Mouse (Mus musculus) activated CD4-positive, CD25-positive, alpha-beta regulatory T cell, adult 4 months (primary cell): ENCODE data around the gene Lypd3. TPM values are rescaled to one million over a fixed set of nuclear protein-coding genes. Genes with fewer than 3 reads are reported as not detected.
A peak's percentile ranks its signal among the peaks of the same experiment; 100 is the strongest.

Experiments
- ATAC-seq: one replicate; pipeline ENCODE4 v1.8.0; 2017
- polyA plus RNA-seq, 2 experiments: library from polyadenylated mRNA; unstranded; fragments of 100-300 nt; shearing (Covaris generic); gene quantifications; one replicate each; pipeline ENCODE4 v1.2.1; 2017

Lypd3 gene
- polyA plus RNA-seq = not detected

DNA sequence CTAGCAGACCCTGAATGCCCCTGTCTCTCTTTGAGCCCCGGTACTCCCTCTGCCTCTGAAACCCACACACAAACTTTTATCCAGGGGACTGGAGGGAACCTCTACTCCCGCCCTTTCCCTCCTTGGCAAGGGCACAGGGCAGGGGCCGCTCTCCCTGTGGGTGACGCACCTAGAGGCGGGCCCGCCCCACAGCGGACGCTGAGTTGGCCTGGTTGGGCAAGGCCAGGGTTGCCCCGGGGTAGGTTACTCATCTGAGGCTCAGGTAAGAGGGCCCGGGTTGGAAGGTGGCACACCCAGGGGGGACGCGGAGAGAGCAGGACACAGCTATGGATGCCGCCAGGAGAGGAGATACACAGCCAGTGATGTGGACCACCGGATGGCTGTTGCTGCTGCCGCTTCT is at the start of gene Lypd3:
Gene Lypd3, plus strand, starts transcription at position 287 of the 400 bp plus-strand sequence.
- ATAC-seq = no peak

GRCm38 (mm10) chr7:24586828-24587227 is 49.5 kb upstream of the Lypd3 start:
- ATAC-seq = no peak

DNA sequence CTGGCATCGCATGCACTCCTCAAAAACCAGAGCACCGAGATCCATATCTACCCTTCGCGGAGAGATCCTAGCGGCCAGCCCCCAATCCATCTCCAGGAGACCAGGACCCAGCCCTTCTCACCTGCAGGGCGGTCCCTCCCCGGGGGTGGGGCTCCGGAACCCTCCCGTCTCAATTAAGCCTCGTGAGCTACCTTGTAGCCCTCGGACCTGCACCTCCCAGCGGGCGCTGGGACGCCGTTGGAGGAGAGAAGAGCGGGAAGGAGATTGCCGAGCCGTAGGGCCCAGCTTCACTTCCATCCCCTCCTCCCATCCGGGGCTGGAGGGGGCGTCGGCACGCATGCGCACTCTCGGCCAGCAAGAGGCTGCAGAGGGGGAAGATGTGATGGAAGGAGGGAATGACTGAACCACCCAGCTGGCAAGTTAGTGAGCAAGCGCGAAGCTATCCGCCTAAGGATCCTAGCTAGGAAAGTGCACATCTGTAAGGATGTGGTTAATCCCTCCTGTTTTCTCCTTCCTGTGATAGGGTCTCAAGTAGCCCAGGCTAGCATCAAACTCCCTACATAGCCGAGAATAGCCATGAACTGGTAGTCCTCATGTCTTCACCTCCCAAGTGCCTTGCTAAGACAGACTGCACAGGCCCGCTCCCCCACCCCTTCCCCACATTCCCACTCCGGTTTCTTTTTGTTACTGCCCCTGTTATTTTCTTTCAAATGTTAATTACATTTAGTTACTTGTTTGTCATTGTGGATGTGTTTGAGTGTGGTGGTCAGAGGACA is 48.8 kb upstream of the Lypd3 start, which contains the start of the genes Ethe1 and Zfp575:
Gene Ethe1, plus strand, starts transcription at position 214 of the 776 bp plus-strand sequence.
Gene Zfp575, minus strand, starts transcription at position 312 of the 776 bp plus-strand sequence.
- ATAC-seq = no peak

DNA sequence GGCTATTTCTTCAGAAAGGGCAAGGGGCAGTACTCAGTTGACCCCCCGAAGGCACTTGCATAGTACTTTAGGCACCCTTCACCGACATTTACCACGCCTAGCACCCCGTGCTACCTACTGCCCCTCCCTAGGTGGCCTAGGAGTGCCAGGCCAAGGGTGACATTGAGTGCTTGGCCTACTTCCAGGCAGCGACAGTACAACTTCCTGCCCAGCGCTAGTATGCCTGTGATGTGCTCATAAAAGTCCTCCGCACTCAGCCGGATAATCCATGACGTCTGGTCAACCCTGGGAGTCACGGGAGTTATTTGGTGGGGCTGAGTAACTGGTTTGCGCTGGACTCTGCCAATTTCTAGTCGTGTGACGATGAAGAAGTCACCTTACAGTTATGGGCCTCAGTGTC is 48.0 kb upstream of the Lypd3 start:
- no peak for ATAC-seq

DNA sequence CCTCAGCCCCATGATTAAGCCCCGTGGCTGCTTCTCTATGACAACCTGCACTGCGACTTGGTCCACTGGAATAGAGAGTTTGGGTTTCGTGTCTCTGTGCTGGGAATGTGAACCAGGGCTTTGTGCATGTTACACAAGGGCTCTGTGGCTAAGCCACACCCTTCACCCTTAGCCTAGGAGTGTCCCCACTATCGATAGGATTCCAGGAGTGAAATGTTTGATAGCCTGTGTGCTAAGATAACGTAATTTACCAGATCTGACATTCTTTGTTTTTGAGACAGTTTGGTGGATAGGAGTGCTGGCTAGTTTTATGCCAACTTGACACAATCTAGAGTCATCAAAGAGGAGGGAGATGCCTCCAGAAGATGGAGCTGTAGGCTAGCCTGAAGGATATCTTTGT is 44.6 kb upstream of the Lypd3 start:
- no peak for ATAC-seq

DNA sequence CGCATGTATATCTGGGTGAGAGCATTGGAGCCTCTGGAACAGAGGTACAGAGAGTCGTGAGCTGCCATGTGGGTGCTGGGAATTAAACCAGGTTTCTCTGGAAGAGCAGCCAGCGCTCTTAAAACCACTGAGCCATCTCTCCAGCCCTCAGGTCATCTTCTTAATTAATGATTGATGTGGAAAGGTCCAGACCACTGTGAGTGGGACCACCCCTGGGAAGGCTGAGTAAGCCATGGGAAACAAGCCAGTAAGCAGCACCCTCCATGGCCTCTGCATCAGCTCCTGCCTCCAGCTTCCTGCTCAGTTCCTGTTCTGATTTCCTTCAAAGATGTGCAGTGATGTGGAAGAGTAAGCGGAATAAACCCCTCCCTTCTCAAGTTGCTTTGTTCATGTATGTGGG is 44.2 kb upstream of the Lypd3 start:
- no peak for ATAC-seq

DNA sequence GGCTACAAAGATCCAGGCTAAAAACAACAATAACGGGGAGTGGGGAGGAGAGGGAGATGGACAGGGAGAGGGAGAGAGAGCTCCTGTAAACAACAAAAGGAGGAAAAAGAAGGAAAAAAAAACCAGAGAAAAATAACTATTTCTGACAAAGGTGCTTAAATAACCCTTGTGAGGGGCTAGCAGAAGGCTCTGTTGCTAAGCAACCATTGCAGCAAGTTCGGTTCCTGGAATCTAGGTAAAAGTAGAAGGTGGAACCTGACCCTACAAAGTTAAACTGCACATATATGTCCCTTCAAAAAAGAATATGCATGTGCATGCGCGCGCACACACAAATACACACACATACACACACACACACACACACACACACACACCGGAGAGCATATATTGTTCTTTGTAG is 43.6 kb upstream of the Lypd3 start:
- no peak for ATAC-seq

GRCm38 (mm10) chr7:24593621-24594308 is 42.6 kb upstream of the Lypd3 start:
- ATAC-seq = peak; percentile 94

DNA sequence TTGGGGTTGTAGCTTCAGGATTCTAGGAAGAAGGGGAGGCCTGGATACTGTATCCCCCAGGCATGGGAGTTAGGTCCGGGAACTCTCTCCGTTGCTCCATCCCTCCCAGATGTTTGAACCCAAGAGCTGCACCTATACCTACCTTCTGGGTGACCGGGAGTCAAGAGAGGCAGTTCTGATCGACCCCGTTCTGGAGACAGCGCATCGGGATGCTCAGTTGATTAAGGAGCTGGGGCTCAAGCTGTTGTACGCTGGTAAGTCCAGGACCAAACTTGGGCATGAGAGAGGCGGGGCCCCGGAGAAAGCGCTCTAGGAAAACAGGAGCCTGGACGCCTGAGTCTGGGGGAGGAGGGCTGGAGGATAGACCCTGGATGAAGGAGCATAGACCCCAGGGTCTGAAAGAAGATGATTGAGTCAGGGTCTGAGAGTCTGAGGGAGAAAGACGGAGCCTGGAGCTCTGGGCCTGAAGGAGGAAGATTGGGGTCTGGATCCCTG is 42.0 kb upstream of the Lypd3 start:
- ATAC-seq = no peak

DNA sequence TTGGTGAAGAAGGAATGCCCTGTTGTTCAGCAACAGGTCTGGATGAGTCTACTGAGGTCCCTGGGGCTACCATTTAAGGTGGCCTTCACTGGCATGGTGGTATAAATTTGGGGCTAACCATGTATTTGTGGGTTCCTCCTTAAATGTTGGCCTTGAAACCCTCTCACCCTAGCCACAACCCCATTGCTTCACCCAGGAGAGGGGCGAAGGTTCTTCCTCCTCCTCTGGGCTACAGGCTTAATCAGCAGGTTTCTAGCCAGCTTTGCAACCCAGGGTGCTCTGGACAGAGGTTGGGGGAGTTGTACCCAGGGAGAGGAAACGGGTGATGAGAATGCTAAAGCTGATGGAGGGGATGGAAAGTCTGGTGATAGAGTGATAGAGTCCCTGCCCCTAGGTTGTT is 40.9 kb upstream of the Lypd3 start:
- ATAC-seq = no peak

- ATAC-seq = no peak
These were observed 38.2 kb upstream of the Lypd3 start for GRCm38 (mm10) chr7:24598121-24598520.

GRCm38 (mm10) chr7:24599211-24600067 is 36.9 kb upstream of the Lypd3 start:
- no peak for ATAC-seq

DNA sequence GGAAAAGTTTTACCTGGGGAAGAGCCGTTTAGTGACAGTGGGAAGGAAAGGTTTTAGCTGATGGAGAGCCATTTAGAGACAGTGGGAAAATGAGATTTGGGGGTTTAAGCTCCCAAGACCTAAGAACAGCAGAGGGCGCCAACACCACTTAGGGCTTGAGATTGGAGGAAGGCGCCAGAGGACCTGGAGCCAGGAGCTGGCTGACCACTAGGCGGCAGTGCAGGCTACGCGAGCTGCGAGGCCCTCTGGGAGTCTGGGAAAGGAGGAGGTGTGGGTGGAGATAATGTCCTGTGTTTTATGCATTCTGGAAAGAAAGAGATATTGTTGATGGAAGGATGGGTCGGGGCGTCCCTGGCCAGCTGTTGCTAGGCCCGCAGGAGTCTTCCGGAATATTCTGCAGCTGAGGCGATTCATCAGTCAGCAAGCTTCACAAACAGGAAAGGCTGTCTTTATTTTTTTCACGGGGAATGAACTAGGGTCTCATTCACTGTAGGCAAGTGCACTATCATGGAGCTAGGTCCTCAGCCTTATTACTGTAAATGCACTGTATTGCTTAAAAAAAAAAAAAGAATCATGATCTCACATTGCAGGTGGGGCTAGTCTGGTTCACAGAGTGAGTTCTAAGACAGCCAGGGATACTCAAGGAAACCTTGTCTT is 35.3 kb upstream of the Lypd3 start:
- ATAC-seq = peak; percentile 91

DNA sequence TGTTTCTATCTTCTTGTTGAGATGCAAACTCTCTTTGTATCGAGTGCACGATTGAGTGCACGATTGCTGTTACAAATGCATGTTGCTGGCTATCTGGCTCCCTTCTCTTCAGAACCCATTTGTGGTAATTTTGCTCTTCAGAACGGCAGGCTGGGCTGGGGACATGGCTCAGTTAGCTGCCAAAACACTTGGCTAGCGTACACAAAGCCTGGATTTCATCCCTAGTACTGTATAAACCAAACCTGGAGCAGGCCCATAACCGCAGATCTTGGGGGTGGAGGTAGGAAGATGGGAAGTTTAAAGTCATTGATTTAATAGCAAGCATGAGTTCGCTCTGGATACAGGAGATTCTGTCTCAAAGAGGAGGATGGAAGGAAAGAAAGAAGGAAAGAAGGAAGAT is 30.8 kb upstream of the Lypd3 start:
- no peak for ATAC-seq

DNA sequence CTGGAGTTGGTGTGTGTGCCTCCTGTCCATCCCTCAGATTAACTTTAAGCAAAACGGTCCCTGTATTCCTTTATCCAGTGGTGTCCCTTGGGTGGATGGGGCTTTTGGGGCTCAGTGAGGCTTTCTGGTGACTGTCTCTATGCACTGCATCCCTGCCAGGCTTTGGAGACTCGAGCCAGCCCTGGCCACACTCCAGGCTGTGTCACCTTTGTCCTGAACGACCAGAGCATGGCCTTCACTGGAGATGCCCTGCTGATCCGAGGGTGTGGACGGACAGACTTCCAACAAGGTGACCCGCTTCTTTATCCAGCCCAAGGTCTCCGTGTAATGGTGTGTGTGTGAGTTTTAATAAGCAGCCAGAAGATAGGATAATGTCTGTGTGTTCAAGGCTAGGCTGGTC is 30.3 kb upstream of the Lypd3 start:
- no peak for ATAC-seq

GRCm38 (mm10) chr7:24608017-24608416 is 28.3 kb upstream of the Lypd3 start:
- ATAC-seq = peak; percentile 78

DNA sequence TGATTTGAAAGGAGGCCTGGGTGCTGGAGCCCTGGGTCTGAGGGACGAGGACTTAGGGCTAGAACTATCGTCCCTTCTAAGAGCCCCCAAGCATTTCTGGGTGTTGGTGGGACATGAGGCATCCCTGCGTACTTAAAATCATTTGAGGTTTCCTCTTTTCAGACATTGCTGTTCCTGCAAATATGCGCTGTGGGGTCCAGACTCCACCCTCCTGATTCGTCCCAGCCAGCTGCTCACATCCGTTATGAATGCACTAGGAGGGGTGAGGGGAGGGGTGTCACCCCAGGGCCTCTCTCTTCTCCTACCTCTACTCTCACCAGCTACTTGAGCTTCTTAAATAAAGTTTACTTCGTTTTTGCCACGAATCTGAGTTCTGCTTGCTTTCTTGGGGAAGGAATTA is 27.8 kb upstream of the Lypd3 start:
- peak; percentile 1 for ATAC-seq

- peak; percentile 20 for ATAC-seq
These were observed 26.0 kb upstream of the Lypd3 start, which contains the start of gene Phldb3 for GRCm38 (mm10) chr7:24610144-24610878. Phldb3 (plus strand) TSS chr7:24610763.

DNA sequence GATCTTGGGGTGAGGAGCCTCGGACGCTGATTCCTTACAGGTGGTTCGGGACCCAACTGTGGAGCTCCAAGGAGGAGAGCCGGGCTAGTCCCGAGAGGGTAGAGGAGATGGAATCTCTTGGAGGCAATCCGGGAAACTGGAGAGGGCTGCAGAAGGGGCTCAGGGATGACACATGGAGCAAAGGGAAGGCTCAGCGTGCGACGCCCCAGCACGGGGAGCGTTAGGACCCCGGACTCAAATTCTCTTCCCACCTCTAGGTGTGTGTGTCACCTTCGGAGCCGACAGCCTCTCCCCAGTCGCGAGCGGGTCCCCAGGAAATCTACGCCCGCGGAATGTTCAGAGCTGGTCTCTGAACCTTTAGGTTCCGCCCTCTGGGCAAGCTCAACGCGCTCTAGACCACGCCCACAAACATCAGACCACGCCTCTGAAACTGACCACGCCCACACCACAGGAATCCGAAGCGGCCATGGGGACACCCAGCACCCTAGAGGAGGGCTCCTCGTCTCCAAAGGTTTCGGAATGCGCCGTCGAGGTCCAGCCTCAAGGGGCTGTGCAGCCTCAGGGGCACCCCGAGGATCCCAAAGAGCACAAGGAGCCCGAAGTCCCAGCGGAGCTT is 25.4 kb upstream of the Lypd3 start:
- ATAC-seq = peak; percentile 68

DNA sequence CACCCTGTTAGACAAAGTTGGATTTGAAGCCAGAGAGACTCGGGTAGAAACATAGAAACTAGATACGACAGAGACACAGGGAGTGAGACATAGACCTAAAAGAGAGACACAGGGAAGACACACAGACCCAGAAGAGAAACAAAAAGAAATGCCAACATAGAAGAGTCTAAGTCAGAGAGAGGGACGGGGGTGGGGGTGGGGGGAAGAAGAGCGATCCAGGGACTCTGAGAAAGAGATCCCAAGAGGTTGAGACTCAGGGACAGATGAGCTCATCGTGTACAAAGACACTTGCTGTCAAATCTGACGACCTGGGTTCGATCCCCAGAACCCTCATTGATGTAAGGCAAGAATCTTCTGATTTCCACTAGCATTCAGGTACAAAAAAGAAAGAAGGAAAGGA is 24.6 kb upstream of the Lypd3 start:
- no peak for ATAC-seq

- ATAC-seq = no peak
These were observed 23.9 kb upstream of the Lypd3 start for GRCm38 (mm10) chr7:24612308-24612910.
